Mouse (Mus musculus) left cerebral cortex, postnatal 25 days (tissue): ENCODE data around the gene Col20a1. TPM values are rescaled to one million over a fixed set of nuclear protein-coding genes. Genes with fewer than 3 reads are reported as not detected.
A peak's percentile ranks its signal among the peaks of the same experiment; 100 is the strongest.

Source experiments
- DNase-seq, 2 experiments: peaks; one replicate each; pipeline ENCODE4 v3.0.0; 2022; ENCODE audit warnings: low spot score in 2 of 2, mixed read lengths in 1 of 2
- intact Hi-C: fragments of 180-260 bp; cut with DNase I; formaldehyde crosslinking; loops from one replicate; pipeline ENCODE4 v1.15.1; 2025
- total RNA-seq, 2 experiments: library from RNA; stranded (reverse); gene quantifications; 2 replicates each; pipeline ENCODE4 v1.2.3; 2021

Gene Col20a1
- total RNA-seq, 2 experiments from 2014 or later = 1.2 to 2.0 TPM

DNA sequence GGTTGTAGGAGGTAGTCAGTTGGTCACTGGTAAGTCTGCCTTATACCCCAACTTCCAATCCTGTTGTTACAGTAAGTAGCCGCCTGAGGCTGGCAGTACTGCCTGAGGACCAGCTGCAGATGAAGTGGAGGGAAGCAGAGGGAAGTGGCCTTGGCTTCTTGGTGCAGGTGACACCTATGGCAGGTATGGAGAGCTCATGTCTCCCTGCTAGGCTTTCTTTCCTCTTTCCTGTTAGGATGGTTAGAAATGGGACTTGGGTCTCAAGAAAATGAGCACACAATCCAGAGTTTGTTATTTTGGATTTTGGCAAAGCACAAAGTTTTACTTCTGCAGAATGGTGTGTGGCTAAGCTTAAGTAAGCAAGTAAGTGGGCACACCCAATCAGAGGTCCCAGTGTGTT is 2.6 kb downstream of the Col20a1 start:
- intact Hi-C loops = no loop called here
- no peak for DNase-seq

DNA sequence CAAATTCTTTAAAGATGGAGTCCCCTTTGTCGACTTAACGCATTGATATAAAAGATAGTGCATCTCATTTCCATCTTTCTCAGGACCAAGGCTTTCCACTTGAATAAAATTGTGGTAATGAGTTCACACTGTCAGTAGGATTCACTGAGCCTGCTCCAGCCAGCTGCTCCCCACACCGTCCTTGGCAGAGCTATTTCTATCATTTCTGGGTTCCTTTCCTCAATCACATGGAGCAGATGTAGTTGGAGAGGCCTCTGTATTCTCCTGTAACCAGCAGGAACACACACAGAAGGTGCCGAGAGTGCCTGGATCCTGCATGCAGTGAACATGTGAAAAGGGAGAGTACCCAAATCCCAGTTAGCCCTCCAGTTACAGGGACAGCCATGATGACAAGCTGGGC is 4.0 kb downstream of the Col20a1 start:
- DNase-seq = peak in 1 of 2 experiments; percentile 49
- intact Hi-C loops = no loop called here

DNA sequence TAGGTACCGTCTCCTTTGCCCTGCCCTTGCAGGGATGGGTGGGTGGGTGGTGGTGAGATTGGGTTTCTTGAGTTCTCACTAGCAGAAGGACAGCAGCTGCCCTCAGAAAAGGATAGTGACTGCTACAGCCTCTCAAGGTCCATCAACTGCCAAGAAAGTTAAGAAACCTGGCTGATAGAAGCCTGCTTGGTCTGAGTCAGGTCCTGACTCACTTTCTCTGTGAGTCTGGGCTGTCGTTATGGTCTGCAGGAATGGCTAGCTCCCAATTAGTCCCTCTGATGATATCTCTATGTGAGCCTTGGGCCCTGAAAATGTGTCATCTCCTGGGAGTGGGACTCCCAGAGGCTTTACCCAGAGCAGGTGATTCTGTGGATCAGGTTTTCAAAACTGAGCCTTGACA is 8.0 kb downstream of the Col20a1 start:
- intact Hi-C loops = no loop called here
- DNase-seq = no peak

DNA sequence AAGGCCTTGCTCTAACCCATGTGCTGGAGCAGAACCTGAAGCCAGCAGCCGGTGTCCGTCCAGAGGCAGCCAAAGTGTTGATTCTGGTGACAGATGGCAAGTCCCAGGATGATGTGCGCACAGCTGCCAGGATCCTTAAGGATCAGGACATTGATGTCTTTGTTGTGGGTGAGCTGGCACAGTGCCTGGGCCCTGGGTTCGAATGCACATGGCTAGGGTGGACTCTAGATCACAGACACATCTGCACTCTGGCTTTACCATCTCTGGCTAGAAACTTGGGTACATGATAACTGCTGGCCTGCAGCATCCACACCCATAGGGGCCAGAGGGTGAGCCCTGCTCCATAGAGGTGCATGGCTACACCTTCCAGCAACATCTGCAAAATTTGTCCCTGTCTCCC is 9.1 kb downstream of the Col20a1 start:
- intact Hi-C loops = no loop called here
- DNase-seq = no peak

GRCm38 (mm10) chr2:180996436-180996835 is 10.1 kb downstream of the Col20a1 start:
- DNase-seq = peak; percentile 53 to 76
- intact Hi-C loops = loop anchor here (1.0 kb wide), 2 partner anchors 64 to 76 kb away; no protein-coding TSS in a partner anchor

DNA sequence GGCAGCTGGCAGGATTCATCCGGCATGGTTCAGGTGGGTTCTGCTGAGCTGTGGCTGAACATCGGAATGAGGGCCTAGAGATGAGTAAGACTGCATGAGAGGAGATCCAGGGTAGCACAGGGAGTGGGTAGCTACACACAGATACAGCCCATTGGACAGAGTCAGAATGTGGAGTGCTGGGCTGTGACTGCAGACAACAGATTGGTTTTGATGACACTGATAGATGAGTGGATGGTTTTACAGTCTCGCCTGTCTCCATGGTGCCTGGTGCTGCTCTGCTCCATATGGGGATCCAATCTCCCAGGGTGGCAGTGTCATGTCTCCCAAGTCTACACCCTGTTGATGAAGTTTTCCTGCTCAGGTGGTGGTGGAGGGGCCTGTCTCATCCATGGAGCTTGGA is 10.6 kb downstream of the Col20a1 start:
- no peak for DNase-seq
- intact Hi-C loops = loop anchor here (1.0 kb wide), 2 partner anchors 63 to 75 kb away; no protein-coding TSS in a partner anchor

- intact Hi-C loops = no loop called here
- DNase-seq = no peak
These were observed 20.7 kb downstream of the Col20a1 start for GRCm38 (mm10) chr2:181007054-181007453.

- DNase-seq = no peak
- intact Hi-C loops = no loop called here
These were observed 22.0 kb downstream of the Col20a1 start for GRCm38 (mm10) chr2:181008339-181008738.

- DNase-seq = peak; percentile 22 to 57
- intact Hi-C loops = no loop called here
These were observed 45.1 kb downstream of the Col20a1 start for GRCm38 (mm10) chr2:181031406-181031934.

DNA sequence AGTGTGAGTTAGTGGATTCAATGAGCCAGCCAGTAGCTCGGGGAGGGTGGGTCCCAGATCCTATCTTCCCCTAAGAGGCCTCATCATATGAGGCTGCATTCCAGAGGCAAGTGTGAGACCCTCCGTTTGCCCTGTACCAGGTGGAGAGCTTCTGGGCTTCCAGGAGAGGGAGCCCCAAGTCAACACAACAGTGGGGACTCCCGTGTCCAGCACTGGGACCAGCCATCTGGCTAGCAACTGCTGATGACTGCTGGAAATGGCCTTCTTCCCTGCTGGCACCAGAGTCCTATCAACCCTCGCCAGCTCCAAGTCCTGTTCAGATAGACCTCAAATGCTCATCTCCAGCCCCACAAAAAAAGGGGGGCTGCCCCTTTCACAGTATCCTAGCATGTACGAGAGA is 46.1 kb downstream of the Col20a1 start:
- peak; percentile 22 to 24 for DNase-seq
- intact Hi-C loops = loop anchor here (2.0 kb wide), 1 partner anchor 28 kb away; no protein-coding TSS in a partner anchor

DNA sequence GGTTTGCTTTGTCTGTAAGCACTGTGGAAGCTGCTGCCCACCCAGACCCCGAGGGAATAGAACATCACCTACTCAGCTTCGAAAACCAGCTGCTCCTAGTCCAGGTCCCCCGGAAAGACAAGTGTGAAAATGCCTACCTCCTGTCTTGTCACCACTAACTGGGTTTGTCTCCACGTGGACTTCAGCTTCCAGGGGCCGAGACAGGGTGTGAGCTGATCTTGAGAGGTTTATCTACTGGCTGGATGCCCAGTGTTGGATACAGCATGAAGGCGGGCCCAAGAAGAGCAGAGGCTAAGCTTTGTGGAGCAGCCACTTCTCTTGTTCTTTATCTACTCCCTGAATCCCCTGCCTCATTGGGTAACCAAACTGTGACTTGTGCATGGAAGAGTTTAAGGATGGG is 47.0 kb downstream of the Col20a1 start:
- intact Hi-C loops = loop anchor here (2.0 kb wide), 1 partner anchor 27 kb away; no protein-coding TSS in a partner anchor

GRCm38 (mm10) chr2:181035186-181035585 is 48.9 kb downstream of the Col20a1 start:
- no peak for DNase-seq

More for the DNA sequence above, 47.0 kb downstream of the Col20a1 start:
- no peak for DNase-seq

GRCm38 (mm10) chr2:181036561-181036960 is 50.2 kb downstream of the Col20a1 start:
- no peak for DNase-seq
- intact Hi-C loops = no loop called here

More at GRCm38 (mm10) chr2:181035186-181035585, 48.9 kb downstream of the Col20a1 start:
- intact Hi-C loops = no loop called here

DNA sequence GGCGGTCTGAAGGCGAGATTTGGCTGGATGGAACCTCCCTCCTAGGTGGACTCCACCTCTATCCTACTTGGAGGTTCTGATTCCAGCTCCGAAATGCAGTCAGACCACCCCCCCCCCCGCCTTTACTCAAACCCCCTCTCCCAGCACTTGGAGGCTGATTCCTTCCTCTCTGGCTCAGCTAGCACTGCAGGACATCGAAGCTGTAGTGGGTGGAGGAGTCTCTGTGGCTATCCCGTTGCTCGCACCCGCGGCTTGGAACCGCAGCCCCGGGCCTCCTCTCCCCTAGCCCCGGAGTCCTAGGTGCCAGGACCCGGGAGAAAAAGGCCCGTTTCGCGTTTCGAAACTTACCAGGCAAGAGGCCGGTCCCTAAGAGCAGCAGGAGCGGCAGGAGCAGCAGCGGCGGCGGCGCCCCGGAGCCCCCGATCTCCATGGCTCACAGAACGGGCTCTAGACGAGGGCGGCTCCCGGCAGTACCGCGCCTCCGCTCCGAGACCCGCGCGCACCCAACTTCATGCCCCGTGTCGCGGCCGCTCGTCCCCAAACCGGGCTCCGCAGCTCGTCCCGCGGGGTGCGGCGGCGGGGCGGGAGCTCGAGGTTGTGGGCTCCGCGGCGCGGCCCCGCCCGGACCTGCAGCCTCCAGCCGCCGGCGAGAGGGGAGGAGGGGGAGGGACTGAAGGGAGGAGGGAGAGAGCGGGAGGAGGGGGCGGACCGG is 52.5 kb downstream of the Col20a1 start:
- peak; percentile 19 to 31 for DNase-seq
- intact Hi-C loops = no loop called here

DNA sequence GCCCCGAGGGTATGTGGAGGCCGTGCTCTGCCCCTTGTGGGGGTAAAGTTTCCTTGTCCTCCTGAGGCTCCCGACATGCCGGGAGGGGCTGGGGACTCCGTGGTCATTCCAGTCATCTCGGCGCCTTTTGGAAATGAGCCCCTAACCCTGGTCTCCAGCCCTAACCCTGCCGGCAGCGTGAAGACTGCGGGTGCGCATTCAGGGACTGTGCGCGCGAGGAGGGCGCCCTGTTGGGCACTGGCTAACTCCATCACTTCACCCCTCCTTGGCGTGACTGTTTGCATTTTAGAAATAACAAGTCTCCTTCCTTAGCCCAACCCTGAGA is 53.0 kb downstream of the Col20a1 start:
- intact Hi-C loops = no loop called here
- no peak for DNase-seq

DNA sequence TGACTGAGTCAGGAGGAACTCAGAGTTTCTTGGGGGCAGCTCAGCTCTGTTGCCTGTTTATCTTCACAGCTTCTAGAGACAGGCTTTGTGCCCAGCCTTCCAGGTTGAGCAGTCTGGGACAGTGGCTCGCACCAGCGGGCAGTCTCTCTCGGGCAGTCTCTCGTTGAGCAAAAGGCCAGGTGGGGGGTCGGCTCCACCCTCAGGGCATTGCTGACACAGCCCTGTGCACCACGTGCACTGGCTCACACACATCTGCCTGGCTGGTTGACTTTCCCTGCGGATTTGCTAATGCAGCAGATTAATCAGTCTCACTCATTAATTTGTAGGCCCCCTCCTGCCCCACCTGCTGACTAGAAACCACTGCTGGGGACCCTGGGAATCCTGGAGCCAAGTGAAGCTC is 55.6 kb downstream of the Col20a1 start:
- no peak for DNase-seq
- intact Hi-C loops = no loop called here

DNA sequence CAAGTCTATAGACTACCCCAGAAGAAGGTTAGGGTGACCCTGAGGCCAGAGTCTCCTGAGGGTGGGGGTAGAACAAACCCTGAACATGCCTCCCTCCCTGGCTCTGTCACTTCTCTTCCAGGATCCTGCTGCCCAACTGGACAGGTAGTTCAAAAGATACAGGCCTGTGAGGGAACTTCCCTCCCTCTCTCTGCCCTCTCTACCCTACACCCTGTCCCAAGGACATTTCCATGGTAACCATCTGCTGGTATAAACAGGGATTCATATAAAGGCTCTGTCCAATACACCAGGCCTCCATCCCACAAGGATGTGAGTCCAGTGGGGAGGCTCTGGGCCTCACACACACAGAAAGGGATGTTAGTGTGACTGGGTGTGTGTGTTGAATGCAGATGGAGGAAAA is 56.0 kb downstream of the Col20a1 start:
- no peak for DNase-seq
- intact Hi-C loops = no loop called here

- intact Hi-C loops = no loop called here
- no peak for DNase-seq
These were observed 57.1 kb downstream of the Col20a1 start, which contains the start of gene Chrna4 for GRCm38 (mm10) chr2:181043437-181043836. Gene Chrna4 (minus strand): TSS chr2:181043546.

DNA sequence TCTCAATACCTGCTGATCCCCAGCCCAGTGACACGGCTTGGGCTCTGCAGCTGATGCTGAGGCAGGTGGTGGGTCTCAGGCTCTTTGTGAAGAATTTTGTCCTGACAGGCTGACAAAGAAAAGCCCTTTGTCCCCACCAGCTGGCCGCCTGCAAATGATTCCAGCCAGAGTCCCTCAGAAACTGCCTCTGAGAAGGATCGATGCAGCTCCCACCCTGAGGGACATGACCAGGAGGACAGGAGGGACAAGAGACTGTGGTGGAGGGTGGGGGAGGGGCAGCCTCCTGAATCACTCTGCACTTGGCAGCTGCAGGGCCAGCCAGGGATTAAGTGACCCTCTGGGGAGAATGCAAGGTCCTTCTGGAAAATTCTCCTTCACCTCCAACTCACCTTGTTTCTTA is 57.7 kb downstream of the Col20a1 start:
- intact Hi-C loops = no loop called here
- no peak for DNase-seq

DNA sequence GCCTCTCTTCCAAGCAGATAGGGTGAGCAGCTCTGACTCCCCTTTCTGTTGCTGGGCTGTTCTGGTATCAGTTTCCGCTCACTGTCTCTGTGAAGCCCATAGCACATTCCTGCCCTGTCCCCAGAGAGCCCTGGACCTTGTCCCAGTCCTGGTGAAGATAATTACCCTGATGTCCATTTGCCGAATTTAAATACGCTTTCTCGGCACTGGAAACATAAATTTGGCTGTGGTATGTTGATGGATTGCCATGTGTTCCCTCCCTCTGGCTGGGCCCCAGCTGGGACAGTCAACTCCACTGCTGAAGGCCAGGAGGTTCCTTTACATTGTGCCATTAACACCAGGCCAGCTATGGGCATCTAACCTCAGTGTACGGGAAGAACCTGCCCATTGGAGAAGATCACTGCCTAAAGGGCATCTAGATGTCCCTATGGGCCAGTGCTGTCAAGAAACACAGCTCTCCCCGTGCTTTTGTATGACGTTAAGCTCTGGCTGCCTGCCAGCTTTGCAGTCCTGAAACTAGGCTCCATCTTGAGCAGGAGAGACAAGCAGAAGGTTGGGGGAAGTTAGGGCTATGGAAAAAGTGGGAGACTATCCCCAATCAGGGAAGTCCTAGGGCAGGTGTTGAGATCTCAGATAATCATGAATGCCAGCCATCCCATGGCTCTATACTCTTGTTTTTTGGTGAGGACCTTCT is 62.1 kb downstream of the Col20a1 start:
- DNase-seq = no peak
- intact Hi-C loops = no loop called here

GRCm38 (mm10) chr2:181048986-181049385 is 62.7 kb downstream of the Col20a1 start:
- intact Hi-C loops = no loop called here
- DNase-seq = no peak
